Mouse (Mus musculus) kidney, adult 10 weeks (tissue): ENCODE measurements around the gene Chat. TPM values are rescaled to one million over a fixed set of nuclear protein-coding genes. Genes with fewer than 3 reads are reported as not detected.

Source experiments
- polyA plus RNA-seq: library from polyadenylated mRNA; stranded (reverse); fragments of 350-450 nt; fragmentation: Illumina TruSeq; extraction: RNeasy Lipid Tissue Mini Kit (QIAGEN cat#74804); gene quantifications from one replicate; pipeline ENCODE4 v1.2.3, GENCODE M21; 2014; ENCODE audit warnings: low read depth, low replicate concordance

The Chat gene
- polyA plus RNA-seq, result not detected

DNA sequence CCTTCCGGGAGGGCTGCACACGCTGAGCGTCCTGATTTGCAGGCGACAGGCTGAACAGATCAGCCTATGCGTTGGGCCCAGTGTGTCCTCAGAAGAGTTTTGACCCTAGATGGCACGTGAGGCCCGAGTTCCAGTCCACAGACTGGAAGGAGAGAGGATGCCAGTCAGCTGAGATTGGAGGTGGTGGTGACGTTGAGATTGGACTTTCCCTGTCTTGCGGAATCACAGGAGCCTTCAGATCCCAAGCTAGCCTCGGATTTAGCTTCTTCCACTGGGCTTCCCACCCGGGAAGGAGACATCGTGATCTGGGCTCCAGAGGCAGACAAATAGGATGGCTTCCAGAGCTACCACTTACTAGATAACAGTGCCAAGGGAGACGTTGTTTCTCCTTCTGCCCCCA, at the start of gene Chat:
Gene Chat, minus strand, starts transcription at position 101 of the 400 bp plus-strand sequence.

DNA sequence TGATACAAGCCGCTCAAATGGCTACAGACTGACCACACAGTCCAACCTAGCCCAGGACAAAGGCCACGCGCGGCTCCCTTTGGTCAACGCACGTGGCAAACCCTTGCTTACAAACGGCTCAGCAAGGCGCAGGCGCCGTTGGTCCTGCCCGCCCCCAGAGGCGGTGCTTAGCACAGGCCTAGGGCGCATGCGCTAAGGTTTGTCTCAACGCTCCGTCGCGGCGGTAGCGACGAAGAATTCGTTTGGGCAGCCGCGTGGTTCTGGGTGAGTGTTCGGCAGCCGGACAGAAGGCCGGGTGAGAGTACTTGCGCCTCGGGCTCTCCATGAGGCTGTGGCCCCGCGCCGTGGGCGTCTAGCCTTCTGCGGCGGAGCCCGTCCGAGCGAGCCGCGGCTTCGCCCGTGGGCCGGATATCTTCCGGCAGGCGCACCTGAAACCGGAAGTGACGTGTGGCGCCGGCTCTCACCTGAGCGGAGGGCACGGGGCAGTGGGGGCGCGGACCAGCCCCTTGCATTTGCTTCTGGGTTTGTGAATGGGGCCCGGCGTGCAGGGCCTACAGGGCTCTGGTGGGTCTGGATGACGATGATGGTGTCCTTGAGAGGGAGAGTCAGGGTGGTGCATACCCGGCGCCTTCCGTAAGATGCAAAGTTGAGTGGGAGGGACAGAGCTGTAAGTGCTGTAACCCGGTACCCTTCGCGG, 47.7 kb upstream of the Chat start, which contains the start of gene Ercc6:
Gene Ercc6, plus strand, starts transcription at position 186 of the 697 bp plus-strand sequence.

DNA sequence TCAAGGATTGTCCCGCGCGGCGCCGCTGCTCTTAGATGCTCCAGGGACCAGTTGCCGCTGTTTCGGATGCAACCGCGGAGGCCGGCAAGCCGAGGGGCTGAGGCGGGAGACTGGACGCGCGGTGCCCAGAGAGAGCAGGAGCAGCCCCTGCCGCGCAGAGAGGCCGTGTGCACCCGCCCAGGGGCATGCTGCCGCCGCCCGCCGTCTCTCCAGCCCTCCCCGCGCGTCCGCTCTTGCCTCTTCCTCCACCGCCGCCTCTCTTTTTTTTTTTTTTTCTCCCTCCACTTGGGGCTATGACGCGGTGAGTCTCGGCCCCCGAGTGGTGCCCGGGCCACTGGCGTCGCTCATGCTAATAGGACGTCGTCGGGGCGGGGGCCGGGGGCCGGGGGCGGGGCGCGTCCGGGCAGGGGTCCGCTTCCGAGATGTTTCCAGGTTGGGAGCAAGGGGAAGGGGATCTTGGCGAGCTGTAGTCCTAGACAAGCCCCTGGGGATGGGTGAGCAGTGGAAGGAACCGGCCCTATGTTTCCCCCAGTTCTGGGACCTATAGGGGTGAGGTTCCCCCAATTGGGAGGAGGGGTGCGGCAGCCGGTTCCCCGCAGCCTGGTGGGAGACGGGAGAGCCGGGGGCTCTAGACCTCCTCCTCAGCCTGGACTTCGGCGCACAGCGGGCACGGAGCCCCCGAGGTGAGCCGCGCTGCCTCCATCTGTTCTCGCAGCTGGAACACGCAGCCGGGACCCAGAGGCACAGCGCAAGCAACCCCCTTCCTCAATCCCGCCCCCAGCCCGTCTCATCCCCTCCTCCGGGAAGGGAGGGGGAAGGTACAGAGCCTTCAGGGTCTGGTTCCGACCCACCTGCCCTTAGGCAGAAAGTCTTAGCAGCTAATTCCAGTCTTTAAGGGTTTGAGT, 936 bp downstream of the Chat start, which contains the start of gene Slc18a3:
Gene Slc18a3, minus strand, starts transcription at position 250 of the 905 bp plus-strand sequence.

DNA sequence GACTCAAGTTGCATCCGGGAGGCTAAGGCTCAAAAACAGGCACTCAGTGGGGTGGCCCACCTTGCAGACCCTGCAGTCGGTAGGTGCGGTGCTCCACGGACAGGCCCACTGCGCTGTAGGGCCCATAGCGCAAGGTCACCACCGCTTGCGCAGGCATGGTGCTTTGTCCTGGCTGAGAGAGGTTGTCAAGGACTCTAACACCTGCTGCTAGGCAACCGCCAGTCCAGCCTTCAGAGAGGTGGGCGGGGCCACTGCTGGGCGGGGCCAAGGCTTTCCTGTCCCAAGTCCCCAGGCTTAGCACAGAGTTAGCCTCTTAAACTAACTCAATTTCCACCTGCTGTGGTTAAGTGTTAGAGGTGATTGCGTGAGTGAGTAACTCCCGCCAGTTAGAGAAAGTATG, 77.6 kb downstream of the Chat start, which contains the start of gene 1700024G13Rik:
Gene 1700024G13Rik, minus strand, starts transcription at position 196 of the 400 bp plus-strand sequence.

Other genes with a start within 250 kb of the Chat start
- 0.61 TPM for gene Ogdhl, start 144.0 kb downstream of the Chat start, polyA plus RNA-seq
- not detected for gene 1700024G13Rik, start 77.6 kb downstream of the Chat start, polyA plus RNA-seq
- gene Slc18a3, start 1.1 kb downstream of the Chat start, polyA plus RNA-seq, result not detected
- 7.7 TPM for gene Ercc6, start 47.5 kb upstream of the Chat start, polyA plus RNA-seq
- not detected for gene Prrxl1, start 133.4 kb upstream of the Chat start, polyA plus RNA-seq
- gene 3425401B19Rik, start 219.3 kb upstream of the Chat start, polyA plus RNA-seq, result not detected